Mouse (Mus musculus): ENCODE results near the gene Gm4302. TPM values are rescaled to one million over a fixed set of nuclear protein-coding genes. Genes with fewer than 3 reads are reported as not detected.
"Not testable (repeated sequence)": the region's sequence is repeated elsewhere in the genome, so short reads cannot be mapped to it uniquely, and the experiment has no call there.

The Gm4302 gene
- polyA plus RNA-seq (2021): 0.12 TPM

GRCm38 (mm10) chr10:100340536-100340935 lies at the start of gene Gm4302:
Gene Gm4302 (plus strand): TSS chr10:100340836.
- in situ Hi-C loops (cut with MboI; ENCODE audit: low pct_unique_long_range_greater_than_20kb); CTCF ChIA-PET: not testable (repeated sequence)

GRCm38 (mm10) chr10:100296105-100296504 lies 44.5 kb upstream of the Gm4302 start:
- H3K27me3 ChIP-seq: peaks cover 4% of the 10 kb centered on the region
- ATAC-seq (no peak), DNase-seq (ENCODE audit: low read depth, low spot score) (no peak)
- ChIA-PET POLR2A (no interaction called here), CTCF (no interaction called here)
- no peak for TF ChIP-seq CTCF (IDR thresholded peaks at IDR 0.05)
- in situ Hi-C loops (cut with MboI; ENCODE audit: low pct_unique_long_range_greater_than_20kb): no loop called here

More at GRCm38 (mm10) chr10:100340536-100340935, at the start of gene Gm4302:
- DNase-seq (ENCODE audit: low read depth, low spot score); POLR2A ChIA-PET; ATAC-seq; H3K27me3 ChIP-seq: not testable (repeated sequence)

DNA sequence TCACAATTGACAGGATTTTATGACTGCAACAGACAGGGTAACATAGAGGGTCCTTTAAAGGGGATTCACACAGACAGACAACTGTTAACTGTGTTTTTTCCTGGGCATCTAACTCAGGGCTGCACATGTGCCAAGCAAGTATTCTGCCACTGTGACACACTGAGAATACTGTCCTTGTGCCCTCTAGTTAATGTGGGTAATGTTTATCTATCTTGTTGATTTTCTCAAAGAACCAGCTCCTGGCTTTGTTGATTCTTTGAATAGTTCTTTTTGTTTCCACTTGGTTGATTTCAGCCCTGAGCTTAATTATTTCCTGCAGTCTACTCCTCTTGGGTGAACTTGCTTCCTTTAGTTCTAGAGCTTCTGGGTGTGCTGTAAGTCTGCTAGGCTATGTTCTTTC lies 40.5 kb upstream of the Gm4302 start:
- ATAC-seq; DNase-seq (ENCODE audit: low read depth, low spot score); CTCF ChIA-PET; POLR2A ChIA-PET; H3K27me3 ChIP-seq: not testable (repeated sequence)
- in situ Hi-C loops (cut with MboI; ENCODE audit: low pct_unique_long_range_greater_than_20kb): loop anchor here (25.0 kb wide), 1 partner anchor 112 kb away; no protein-coding TSS in a partner anchor

- POLR2A ChIA-PET; DNase-seq (ENCODE audit: low read depth, low spot score); in situ Hi-C loops (cut with MboI; ENCODE audit: low pct_unique_long_range_greater_than_20kb); H3K27me3 ChIP-seq; ATAC-seq; CTCF ChIA-PET: not testable (repeated sequence)
Measured at GRCm38 (mm10) chr10:100335376-100335775, 5.3 kb upstream of the Gm4302 start, which contains the start of gene Gm4301. Gene Gm4301 (plus strand): TSS chr10:100335676.

DNA sequence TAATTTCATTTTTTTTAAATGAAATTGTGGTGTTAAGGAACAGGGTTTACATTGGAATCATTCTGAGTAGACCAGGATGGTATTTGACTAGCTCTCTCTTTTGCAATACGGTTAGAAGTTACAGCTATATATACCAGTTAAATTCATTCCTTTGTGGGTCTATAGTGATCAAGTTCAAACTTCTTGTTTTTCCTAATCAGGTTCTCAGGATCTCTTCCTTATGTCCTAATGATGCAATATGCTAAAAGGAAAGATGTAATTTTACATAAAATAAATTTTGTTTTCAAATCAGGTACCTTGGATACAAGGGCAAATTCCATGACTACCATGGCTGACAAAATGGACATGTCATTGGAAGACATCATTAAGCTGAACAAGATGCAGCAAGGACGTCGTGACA lies 5.0 kb downstream of the Gm4302 start, which contains the start of gene Gm4303:
Gene Gm4303, plus strand, starts transcription at position 301 of the 400 bp plus-strand sequence.
- ATAC-seq; H3K27me3 ChIP-seq; POLR2A ChIA-PET; in situ Hi-C loops (cut with MboI; ENCODE audit: low pct_unique_long_range_greater_than_20kb); CTCF ChIA-PET; DNase-seq (ENCODE audit: low read depth, low spot score): not testable (repeated sequence)

DNA sequence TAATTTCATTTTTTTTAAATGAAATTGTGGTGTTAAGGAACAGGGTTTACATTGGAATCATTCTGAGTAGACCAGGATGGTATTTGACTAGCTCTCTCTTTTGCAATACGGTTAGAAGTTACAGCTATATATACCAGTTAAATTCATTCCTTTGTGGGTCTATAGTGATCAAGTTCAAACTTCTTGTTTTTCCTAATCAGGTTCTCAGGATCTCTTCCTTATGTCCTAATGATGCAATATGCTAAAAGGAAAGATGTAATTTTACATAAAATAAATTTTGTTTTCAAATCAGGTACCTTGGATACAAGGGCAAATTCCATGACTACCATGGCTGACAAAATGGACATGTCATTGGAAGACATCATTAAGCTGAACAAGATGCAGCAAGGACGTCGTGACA lies 10.2 kb downstream of the Gm4302 start, which contains the start of gene Gm4305:
Gene Gm4305, plus strand, starts transcription at position 301 of the 400 bp plus-strand sequence.
- in situ Hi-C loops (cut with MboI; ENCODE audit: low pct_unique_long_range_greater_than_20kb); CTCF ChIA-PET; ATAC-seq; POLR2A ChIA-PET; H3K27me3 ChIP-seq; DNase-seq (ENCODE audit: low read depth, low spot score): not testable (repeated sequence)

- H3K27me3 ChIP-seq; CTCF ChIA-PET; POLR2A ChIA-PET; in situ Hi-C loops (cut with MboI; ENCODE audit: low pct_unique_long_range_greater_than_20kb); ATAC-seq; DNase-seq (ENCODE audit: low read depth, low spot score): not testable (repeated sequence)
Measured at GRCm38 (mm10) chr10:100356841-100357240, 16.2 kb downstream of the Gm4302 start.

- POLR2A ChIA-PET; in situ Hi-C loops (cut with MboI; ENCODE audit: low pct_unique_long_range_greater_than_20kb); ATAC-seq; DNase-seq (ENCODE audit: low read depth, low spot score); H3K27me3 ChIP-seq; CTCF ChIA-PET: not testable (repeated sequence)
Measured at GRCm38 (mm10) chr10:100361038-100361437, 20.4 kb downstream of the Gm4302 start, which contains the start of gene Gm4307. Gene Gm4307 (plus strand): TSS chr10:100361338.

DNA sequence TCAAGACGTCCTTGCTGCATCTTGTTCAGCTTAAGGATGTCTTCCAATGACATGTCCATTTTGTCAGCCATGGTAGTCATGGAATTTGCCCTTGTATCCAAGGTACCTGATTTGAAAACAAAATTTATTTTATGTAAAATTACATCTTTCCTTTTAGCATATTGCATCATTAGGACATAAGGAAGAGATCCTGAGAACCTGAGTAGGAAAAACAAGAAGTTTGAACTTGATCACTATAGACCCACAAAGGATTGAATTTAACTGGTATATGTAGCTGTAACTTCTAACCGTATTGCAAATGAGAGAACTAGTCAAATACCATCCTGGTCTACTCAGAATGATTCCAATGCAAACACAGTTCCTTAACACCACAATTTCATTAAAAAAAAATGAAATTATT lies 41.8 kb downstream of the Gm4302 start, which contains the start of gene Gm4312:
Gene Gm4312, minus strand, starts transcription at position 101 of the 400 bp plus-strand sequence.
- POLR2A ChIA-PET; in situ Hi-C loops (cut with MboI; ENCODE audit: low pct_unique_long_range_greater_than_20kb); H3K27me3 ChIP-seq; CTCF ChIA-PET; ATAC-seq; DNase-seq (ENCODE audit: low read depth, low spot score): not testable (repeated sequence)

Other genes with a start within 250 kb of the Gm4302 start
- not detected for gene Gm4301, start 5.2 kb upstream of the Gm4302 start, polyA plus RNA-seq (2021)
- not detected for gene Gm4303, start 5.1 kb downstream of the Gm4302 start, polyA plus RNA-seq (2021)
- gene Gm4305, start 10.3 kb downstream of the Gm4302 start, polyA plus RNA-seq (2021): not detected
- not detected for gene Gm4307, start 20.5 kb downstream of the Gm4302 start, polyA plus RNA-seq (2021)
- gene Gm4312, start 41.7 kb downstream of the Gm4302 start, polyA plus RNA-seq (2021): not detected
- 26.0 TPM for gene Tmtc3, start 146.5 kb downstream of the Gm4302 start, polyA plus RNA-seq (2021)
- gene Cep290, start 146.7 kb downstream of the Gm4302 start, polyA plus RNA-seq (2021): 12.4 TPM
- 19.7 TPM for gene 4930430F08Rik, start 249.6 kb downstream of the Gm4302 start, polyA plus RNA-seq (2021)
- not detected for gene 1700017N19Rik, start 249.6 kb downstream of the Gm4302 start, polyA plus RNA-seq (2021)